Mouse (Mus musculus): ENCODE results near the gene Gm48552.

Gene Gm48552

DNA sequence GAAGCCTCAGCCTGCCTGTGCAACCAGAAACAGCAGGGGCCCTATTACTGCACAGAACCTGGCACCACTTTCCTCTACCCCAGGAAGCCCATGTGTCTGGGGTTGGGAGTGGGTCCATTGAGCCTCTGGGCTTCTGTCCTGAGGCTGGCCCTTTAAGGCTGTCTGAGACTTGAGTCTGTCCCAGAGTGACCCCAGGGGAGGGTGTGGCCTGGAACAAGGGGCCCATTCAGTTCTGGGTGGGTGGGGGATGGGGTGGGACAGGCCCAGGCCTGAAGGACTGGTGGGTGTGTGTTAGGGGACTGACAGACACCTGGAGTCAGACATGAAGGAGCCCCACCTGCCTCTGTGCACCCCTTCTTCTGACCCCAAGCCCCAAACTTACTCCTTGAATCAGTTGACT lies 25.9 kb downstream of the Gm48552 start:
- in situ Hi-C loops (cut with MboI; ENCODE audit: unreplicated experiment in 2 of 2), result no loop called here

DNA sequence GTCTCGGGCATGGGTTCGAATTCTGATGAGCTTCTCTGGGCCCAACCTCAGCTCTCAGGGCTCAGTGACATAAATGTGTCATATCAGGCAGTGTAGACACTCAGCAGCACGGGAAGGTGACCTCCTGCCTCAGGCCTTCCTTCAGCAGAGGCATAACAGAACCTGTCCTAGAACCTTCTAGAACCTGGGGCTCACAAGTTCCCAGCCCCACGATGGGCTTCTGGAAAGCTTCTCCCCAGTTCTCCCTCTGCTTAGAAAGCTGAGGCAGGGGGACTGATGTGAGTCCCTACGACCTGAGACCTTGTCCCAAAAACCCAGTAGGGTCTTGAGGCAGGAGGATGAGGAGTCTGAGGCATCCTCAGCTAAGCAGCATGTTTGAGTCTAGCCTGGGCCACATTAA lies 26.3 kb downstream of the Gm48552 start:
- in situ Hi-C loops (cut with MboI; ENCODE audit: unreplicated experiment in 2 of 2), result no loop called here

DNA sequence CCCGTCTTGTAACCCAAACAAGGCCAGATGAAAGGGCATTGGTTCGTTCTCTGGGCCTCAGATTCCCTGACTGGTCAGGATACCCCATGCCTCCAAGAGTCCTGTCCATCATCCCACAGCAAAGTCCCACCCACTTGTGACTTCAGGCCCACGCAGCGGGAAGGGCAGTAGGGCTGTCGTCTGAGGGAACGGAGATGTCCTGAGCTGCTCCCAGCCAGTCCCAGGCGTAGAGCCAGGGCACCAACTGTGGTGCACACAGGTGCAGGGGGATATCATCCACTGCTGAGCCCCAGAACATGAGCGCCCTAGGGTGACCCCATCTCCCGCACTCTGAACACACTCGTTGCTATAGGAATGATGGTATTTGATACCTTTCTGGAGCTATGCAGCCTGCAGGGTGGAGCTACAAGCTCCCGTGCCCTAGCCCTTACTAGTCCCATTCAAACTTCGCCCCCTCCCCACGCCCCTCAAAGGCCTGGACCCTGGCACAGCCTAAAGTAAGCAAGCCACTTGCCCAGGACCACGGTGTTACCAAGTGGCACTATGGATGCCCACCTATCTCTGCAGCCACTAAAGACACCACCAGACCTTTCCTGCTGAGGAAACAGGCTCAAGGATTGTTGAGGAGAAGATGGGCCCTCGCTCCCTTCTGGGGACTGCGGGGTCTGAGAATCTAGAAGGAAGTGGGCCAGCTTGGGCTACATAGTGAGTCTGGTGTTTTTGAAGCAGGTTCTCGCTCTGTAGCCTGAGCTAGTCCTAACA lies 26.9 kb downstream of the Gm48552 start:
- in situ Hi-C loops (cut with MboI; ENCODE audit: unreplicated experiment in 2 of 2), result no loop called here

DNA sequence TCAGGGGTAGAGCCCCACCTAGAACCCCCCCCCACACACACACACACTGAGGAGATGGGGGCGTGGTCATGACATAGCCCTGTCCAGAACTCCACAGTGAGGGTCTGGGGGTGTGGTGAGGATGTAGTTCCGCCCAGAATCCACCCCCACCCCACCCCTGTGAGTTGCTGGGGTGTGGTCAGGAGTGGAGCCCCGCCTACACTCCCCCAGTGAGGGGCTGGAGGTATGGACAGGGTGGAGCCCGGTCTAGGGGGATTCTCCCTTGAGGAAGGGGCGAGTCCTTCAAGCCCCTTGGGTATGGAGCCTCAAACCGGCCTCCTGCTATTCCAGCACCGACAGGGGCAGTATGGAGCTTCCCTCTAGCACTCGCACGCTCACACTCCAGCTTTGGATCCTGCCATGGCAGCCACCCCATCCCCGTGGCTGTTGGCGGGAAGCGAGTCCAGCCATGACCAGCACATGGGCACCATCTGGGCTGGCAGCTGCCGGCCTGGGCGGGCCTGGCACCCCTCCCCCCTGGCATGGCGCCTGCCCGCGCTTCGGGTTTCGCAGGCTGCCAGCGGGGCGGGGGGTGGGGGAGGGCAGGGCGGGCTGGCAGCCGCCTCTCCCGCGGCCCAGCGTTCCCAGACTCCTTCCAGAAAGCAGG lies 27.9 kb downstream of the Gm48552 start:
- in situ Hi-C loops (cut with MboI; ENCODE audit: unreplicated experiment in 2 of 2), result no loop called here

DNA sequence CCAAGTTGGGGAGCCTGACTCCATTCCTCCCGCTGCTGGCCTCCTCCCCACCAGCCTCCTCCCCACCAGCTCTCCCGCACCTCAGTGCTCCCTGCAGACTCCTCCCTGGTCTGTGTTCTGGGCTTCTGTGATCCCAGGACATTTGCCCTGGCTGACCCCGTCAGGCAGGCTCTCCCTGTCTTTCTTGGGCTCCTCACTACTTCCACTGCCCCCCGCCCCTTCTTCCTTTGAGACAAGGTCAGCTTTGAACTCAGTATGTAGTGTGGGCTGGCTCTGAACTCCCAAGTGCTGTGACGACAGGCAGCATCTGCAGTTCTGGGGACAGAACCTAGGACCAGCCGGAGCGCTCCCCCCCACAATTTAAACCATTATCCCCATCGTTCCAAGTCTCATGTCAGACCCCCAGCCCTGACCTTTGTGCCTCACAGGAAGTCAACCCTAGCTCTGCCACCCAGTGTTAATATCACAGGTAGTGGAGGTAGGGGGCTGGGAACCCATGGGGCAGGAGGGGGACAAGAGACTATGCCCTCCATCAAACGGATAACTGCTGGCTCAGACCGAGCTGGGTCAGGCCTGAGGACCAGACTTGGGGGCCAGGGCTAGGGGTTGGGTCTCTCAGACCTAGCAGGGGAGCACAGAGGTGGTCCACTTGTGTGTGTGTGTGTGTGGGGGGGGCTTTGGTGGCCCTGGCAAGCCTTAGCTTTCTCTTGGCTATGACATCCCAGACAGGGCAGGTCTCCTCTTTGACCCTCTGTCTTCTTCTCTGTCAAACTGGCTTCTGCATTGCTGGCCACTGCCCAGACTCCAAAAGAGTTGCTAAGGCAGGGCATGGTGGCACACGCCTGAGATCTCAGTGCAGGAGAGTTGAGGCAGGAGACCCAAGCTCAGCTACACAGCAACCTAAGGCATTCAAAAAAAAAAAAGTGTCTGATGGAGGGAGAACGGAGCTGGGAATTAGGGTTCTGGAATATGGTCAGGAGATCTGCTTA lies 28.7 kb downstream of the Gm48552 start:
- in situ Hi-C loops (cut with MboI; ENCODE audit: unreplicated experiment in 2 of 2), result no loop called here

DNA sequence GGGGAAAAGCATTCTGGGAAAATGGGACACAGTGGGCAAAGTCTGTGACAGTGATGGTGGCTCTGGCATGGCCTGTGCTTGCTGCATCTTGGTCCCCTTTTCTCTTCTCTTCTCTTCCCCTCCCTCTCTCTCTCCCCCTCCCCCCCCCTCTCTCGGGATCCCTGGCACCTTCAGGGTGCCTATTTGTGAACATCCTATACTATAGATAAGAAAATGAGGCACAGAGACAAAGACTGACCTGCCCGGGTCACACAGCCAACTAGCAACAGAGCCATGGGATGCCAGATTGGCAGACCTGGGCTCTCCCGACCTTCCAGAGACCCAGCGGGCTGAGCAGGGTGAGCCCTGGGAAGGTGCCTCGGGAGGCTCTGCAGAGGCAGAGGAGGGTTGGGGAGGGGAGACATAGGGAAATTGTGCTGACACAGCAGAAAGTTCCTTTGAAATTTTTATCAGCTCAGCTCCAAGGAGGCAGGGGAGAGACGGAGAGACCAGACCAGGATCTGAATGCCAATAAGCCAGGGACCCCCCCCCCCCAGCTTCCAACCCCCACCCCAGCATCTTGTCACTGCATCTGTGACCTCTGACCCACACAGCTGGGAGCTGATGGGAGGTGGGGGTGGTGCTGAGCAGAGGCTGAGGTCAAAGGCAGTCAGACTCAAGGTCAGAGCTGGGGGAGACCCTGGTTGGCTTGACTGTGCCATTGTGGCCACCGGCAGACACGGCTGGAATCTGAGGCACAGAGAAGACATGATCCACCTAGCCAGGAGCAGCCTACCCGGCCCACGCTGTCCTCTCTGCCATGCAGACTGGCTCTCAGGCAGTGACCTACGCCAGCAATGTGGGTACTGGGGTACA lies 29.6 kb downstream of the Gm48552 start:
- in situ Hi-C loops (cut with MboI; ENCODE audit: unreplicated experiment in 2 of 2), result no loop called here

DNA sequence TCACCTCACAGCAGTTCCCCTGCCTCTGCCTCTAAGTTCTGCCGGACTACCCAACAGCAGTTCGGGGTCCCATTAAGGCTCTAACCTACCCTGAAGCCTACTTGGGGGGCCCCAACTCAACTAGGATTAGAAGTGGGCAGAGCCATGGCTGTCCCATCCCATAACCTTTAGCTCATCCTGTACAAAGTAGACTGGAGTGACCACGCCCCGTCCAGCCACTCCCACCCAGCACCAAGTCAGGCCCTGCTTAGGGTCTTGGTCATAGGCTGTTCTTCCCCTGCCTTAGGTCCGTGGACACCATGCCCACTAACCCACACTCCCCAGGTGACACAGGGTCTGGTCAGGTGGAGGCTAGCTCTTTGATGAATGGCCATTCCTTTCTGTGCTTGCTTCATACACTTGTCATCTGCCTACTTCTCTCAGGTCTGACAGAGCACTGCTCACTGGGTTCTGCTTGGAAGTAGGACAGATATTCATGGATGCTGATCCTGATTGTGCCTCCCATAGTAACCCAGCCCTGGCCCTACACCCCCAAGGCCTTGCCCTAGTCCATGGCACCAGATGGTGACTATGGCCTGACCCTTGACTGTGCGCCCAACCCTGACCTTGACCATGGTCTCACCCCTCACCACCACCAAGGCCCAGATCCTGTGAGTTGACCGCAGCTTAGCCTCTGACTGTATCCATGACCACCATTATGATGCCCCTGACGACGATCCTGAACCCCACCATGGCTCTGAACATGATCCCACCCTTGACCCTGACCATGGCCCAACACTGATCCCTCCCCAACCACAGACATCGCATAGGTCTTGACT lies 30.5 kb downstream of the Gm48552 start:
- in situ Hi-C loops (cut with MboI; ENCODE audit: unreplicated experiment in 2 of 2), result no loop called here

DNA sequence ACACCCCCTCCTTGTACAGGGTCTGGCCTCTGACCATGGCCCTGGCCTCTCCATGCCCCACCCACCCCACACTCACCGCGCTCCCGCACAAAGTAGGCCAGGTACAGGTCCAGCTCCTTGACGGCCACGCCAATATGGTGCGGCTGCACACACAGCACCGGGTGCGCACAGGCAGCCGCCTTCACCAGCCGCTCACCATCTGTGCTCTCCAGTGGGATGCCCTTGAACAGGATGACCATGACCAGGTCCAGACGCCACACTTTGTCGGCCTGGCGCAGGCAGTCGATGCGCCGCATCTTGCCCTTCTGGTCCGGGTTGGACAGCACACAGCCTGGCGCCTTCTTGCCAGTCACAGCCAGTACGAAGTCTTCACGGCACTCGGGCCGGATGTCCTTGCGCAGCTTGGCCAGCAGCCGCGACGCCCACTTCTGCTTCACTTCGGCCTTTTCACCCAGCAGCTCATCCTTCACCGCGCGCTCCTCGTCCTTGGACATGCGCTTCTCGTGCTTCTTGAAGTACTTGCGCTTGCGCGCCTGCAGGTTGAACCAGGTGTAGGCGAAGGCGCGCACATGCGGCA lies 31.5 kb downstream of the Gm48552 start:
- in situ Hi-C loops (cut with MboI; ENCODE audit: unreplicated experiment in 2 of 2), result no loop called here

DNA sequence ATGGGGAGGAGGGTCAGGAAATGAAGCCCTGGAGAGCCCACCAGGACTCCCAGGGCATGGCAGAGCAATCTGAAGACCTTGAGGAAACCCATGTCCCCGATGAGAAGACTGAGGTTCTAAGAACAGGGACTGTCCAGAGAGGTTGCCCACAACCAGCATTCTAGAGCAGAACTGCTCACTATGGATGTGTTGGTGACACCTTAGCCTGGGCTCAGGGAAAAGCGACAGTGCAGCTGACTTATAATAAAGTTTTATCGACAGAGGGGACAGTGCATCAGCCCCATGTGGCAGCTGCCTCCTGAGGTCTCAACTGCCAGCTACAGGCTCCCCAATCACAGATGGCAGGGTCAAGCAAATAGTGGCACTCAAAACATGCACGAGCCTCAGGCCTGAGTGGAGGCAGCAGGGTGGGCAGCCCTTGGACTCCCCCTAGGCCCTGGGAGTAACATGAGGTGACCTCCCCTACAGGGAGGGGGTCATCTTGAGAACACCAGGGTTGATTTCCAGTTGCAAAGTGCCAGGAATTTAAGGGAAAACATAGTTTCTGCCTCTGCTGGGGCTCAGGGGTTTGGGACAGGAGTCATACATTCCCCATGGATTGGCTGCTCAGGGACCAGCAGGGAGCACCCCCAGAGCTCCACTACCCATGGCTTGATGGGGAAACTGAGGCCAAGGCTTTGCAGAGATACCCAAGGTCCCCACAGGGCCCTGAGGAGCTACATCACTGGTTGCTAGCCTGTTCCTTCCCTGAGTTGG lies 32.4 kb downstream of the Gm48552 start:
- in situ Hi-C loops (cut with MboI; ENCODE audit: unreplicated experiment in 2 of 2), result no loop called here

DNA sequence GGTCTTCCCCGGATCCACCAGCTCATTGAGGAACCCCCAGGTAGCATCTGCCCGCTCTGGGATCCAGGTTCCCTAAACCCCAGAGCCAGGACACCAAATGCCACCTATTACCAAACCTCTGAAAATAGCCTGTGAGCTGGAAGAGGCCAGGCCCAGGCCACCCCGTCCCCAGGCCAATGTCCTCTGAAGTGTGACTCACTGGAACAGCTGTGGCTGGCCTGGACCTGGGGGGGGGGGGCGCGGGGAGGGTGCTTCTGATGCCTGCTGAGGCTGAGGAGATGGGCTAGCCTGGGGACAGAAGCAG lies 32.9 kb downstream of the Gm48552 start:
- in situ Hi-C loops (cut with MboI; ENCODE audit: unreplicated experiment in 2 of 2), result no loop called here

DNA sequence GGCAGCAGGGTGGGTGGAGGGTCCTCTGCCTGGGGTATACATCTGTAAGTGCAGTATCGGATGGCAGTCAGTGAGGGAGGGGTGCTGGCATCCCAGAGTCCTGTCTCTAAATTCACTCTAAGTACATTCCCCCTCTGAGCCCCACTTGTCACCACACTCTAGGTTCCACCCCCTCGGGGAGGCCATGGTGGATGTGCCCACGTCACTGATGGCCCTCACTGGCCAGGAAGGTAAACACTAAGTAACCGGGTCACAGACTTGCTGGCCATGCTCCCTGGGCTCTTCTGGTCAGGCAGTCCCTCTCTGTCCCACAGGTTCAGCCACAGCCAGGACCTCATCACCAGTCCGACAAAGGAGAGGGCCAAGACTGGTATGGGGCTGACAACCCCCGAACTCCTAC lies 33.4 kb downstream of the Gm48552 start:
- in situ Hi-C loops (cut with MboI; ENCODE audit: unreplicated experiment in 2 of 2), result no loop called here

DNA sequence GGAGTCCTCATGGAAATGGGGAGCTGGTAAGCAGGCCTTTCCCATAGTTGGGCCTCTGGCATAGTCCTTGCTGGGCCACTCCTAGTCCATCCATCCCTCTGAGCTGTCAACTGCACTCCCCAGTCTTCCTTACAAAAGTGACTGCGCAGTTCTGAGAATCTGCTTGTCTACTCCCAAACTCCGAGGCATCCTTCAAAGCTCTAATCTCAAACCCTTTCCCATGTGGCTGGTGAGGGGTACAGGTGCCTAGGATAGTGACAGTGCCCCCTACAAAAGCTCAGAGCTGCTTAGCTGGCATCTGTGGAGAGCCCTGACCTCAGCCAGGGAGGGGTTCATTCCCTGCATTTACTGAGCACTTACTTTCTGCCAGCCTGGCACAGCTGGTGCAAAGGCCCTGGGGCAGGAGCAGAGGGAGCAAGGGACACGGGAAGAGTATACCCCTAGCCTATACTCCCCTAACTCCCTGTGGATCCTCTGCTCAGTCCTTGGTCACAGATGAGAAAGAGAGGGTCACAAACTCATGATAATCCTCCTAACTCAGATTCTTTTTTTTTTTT lies 33.9 kb downstream of the Gm48552 start:
- in situ Hi-C loops (cut with MboI; ENCODE audit: unreplicated experiment in 2 of 2), result no loop called here

DNA sequence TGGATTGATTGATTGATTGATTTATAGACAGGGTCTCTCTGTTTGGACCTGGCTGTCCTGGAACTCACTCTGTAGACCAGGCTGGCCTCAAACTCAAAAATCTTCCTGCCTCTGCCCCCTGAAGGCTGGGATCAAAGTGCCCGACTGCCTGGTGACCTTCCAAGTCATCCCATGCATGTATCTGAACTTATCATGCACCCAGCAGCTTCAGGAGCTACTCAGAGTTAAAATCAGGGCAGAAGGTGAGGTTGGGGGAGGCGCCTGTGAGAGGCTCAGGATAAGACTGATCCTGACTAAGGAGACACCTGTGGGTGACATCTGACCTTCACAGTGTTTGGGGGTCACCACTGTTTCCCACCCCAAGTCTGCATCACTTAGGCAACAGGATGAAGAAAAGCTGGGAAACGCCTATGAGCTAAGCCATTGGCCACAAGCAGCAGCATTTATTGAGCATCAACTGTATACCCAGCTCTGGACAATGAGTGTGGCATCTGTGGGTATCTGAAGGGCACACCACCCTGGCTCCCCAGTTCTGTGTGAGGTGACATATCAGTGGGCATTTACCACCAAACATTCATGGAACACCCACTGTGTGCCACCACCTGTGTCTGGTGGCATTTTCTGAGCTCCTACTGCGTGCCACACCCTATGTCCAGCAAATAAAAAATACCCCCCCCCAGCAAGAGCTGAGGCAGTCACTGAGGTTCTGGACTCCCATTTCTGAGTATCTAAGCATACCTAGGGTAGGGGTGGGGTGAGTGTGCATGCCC lies 34.9 kb downstream of the Gm48552 start:
- in situ Hi-C loops (cut with MboI; ENCODE audit: unreplicated experiment in 2 of 2), result no loop called here

DNA sequence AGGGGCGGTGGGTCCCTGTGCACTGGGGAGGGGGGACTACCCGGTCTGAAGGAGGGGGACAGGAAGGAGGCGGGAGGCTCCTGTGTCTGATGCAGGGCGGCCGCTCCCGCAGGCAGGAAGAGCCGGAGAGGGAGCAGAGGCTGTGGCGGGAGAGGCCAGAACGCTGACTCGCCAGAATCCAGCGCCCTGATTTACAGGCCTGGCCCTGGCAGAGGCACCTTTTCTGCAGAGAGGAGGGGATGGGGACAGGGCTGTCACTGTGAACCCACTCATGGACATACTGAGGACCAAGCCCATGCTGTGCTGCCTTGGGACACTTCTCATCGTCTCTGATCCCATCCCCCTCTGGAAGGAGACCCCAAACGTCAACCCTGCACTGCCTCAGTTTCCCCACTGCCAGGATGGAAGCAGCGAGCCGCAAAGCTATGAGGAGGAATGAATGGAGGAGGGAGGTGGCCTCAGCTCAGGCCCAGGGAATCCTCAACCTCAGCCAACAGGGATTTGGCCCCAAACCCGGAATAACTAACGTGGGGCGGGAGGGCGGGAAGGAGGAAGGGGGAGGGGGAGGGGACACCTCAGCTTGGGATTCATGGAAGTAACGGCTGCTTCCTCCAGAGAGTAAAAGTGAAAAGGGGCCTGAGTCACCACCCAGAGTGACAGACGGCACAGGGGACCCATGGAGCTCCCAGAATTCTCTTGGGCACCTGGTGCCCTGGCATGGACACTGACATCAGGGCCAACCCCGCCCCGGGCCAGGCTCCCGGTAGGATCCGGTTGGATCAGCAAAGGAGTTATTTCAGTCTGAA lies 35.6 kb downstream of the Gm48552 start:
- in situ Hi-C loops (cut with MboI; ENCODE audit: unreplicated experiment in 2 of 2), result no loop called here

DNA sequence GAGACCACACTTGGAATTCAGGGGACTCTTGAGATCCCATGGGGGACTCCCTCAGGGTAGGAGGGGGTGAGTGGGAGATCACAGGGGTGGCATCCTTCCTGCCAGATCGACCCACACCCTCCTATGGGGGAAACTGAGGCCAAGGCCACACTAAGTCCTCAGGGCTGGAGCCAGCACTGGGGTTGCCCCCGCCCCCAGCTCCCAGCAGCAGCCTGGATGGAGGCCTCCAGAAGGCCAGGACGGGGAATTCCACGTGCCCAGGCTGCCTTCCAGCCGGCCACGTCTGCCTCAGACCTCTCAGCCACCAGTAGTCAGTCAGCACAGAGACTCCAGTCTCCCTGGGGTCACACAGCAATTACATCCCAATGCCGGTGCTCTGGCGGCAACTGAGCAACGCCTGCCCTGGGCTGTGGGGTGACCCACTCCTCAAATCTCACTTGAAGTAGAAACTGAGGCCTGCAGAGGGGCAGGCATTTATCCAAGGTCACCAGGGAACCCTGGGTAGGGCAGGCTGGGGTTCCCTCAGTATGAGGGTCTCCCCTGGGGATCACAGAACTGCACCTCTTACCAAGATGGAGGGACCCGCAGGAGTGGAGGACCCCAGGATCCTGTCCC lies 36.5 kb downstream of the Gm48552 start:
- in situ Hi-C loops (cut with MboI; ENCODE audit: unreplicated experiment in 2 of 2), result no loop called here

DNA sequence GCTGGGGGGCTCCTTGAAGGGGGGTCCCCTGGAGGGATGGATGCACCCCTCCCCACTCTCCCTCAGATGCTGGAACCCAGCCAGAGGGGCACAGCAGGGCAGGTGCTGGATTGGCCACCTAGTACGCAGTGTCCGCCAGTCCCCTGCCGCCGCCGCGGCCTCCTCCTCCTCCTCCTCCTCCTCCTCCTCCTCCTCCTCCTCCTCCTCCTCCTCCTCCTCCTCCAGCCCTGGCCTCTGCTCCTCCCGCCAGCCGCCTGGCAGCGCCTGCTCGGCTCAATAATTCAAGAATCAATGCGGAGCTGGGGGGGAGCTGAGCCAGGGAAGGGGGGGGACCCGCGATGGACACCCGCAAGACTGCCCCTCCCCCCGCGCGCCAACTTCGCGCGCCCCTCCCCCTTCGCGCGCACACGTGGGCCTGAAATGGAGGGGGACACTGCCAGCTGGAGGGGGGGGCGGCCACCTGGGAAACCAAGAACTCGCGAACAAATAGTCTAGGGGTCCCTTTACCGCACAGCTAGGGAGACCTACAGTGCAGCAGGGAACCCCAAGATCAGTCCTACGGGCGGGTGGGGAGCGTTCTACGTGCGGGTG lies 37.4 kb downstream of the Gm48552 start:
- in situ Hi-C loops (cut with MboI; ENCODE audit: unreplicated experiment in 2 of 2), result no loop called here

Data from v-Abl transformed pro-B cells (cell line).